Mouse (Mus musculus) bone marrow, adult 2 months (tissue): ENCODE results near the gene B3gnt3. TPM values are rescaled to one million over a fixed set of nuclear protein-coding genes. Genes with fewer than 3 reads are reported as not detected.
A peak's percentile ranks its signal among the peaks of the same experiment; 100 is the strongest.

Experiments
- H3K27ac ChIP-seq: fragments of 200-500 bp; 2 replicates; pipeline ENCODE4 v1.5.1; 2012; ENCODE audit warnings: low read depth, mild to moderate bottlenecking, control low read depth, inconsistent platforms, low read length; ENCODE audit not compliant: control insufficient read depth, poor library complexity, insufficient read depth
- H3K4me1 ChIP-seq: fragments of 200-500 bp; 2 replicates; pipeline ENCODE4 v1.6.1; 2011; ENCODE audit warnings: low read length; ENCODE audit not compliant: control insufficient read depth, insufficient read depth
- H3K4me3 ChIP-seq: fragments of 200-500 bp; replicated peaks from 2 replicates; pipeline ENCODE3; 2011; ENCODE audit warnings: mild to moderate bottlenecking, low read depth, low read length, control low read depth; ENCODE audit not compliant: control insufficient read depth
- CTCF ChIP-seq: fragments of 200-500 bp; IDR thresholded peaks from 2 replicates; pipeline ENCODE4 v1.5.1; 2011; ENCODE audit warnings: low read length, control low read depth; ENCODE audit not compliant: control insufficient read depth, insufficient read depth
- POLR2A ChIP-seq: fragments of 200-500 bp; IDR thresholded peaks from 2 replicates; pipeline ENCODE4 v1.6.1; 2011; ENCODE audit warnings: low read depth, mild to moderate bottlenecking, control low read depth, low read length, borderline replicate concordance; ENCODE audit not compliant: control insufficient read depth
- WGBS: fragments of 180-500 bp; shearing (Covaris S2); methylation state at CpG from one replicate; pipeline ENCODE4 v1.1.7; 2018; 5-methylcytosine and 5-hydroxymethylcytosine counted together
- polyA plus RNA-seq: library from polyadenylated mRNA; stranded (reverse); fragments of >200 nt; gene quantifications from 2 replicates; pipeline ENCODE4 v1.2.4, GENCODE M21; 2011; ENCODE audit warnings: low replicate concordance; ENCODE audit not compliant: missing spikeins, insufficient read depth, insufficient read length

The B3gnt3 gene
- polyA plus RNA-seq, 1 experiment: 2.3 TPM

- no peak overlapping the region for H3K27ac ChIP-seq
- no peak overlapping the region for H3K4me3 ChIP-seq
- no peaks in the 10 kb centered on the region; the same call in 1 of the 2 replicates for H3K4me1 ChIP-seq
- TF ChIP-seq POLR2A (no peak), CTCF (no peak)
Observed at GRCm38 (mm10) chr8:71677555-71677954, 24.0 kb downstream of the B3gnt3 start.

- WGBS: 9% methylated on average over 9 of the region's 9 CpGs
- TF ChIP-seq POLR2A (no peak), CTCF (no peak)
Observed at GRCm38 (mm10) chr8:71676803-71677202, 24.8 kb downstream of the B3gnt3 start.

GRCm38 (mm10) chr8:71676020-71676741 lies 25.4 kb downstream of the B3gnt3 start, which contains the start of gene Jak3:
Jak3 (plus strand) TSS chr8:71676296.
- Histone ChIP-seq H3K27ac (peak within 1 kb of the TSS; percentile 87), H3K4me3 (peak within 1 kb of the TSS; percentile 93), H3K4me1 (no peaks in the 10 kb centered on the region; the same call in 1 of the 2 replicates)
- no peak for TF ChIP-seq POLR2A
- TF ChIP-seq CTCF: no peak
- WGBS: 1% methylated on average over 40 of the region's 40 CpGs

More at GRCm38 (mm10) chr8:71676803-71677202, 24.8 kb downstream of the B3gnt3 start:
- Histone ChIP-seq H3K27ac (peak overlapping the region; percentile 87; the same call in 1 of the 2 replicates), H3K4me1 (no peaks in the 10 kb centered on the region; the same call in 1 of the 2 replicates), H3K4me3 (peak overlapping the region; percentile 75)

GRCm38 (mm10) chr8:71675456-71676019 lies 26.1 kb downstream of the B3gnt3 start:
- Histone ChIP-seq H3K27ac (no peak overlapping the region), H3K4me3 (no peak overlapping the region), H3K4me1 (peaks cover 2% of the 10 kb centered on the region; the same call in 1 of the 2 replicates)
- no peak for TF ChIP-seq CTCF
- no peak for TF ChIP-seq POLR2A
- 50% methylated on average over 9 of the region's 9 CpGs for WGBS

- no peak overlapping the region for H3K4me3 ChIP-seq
- peaks cover 2% of the 10 kb centered on the region; the same call in 1 of the 2 replicates for H3K4me1 ChIP-seq
- TF ChIP-seq CTCF: no peak
- no peak for TF ChIP-seq POLR2A
- H3K27ac ChIP-seq: no peak overlapping the region
- 61% methylated on average over 2 of the region's 2 CpGs for WGBS
Observed at GRCm38 (mm10) chr8:71674071-71674470, 27.5 kb downstream of the B3gnt3 start.

- H3K4me3 ChIP-seq: no peak overlapping the region
- H3K27ac ChIP-seq: no peak overlapping the region
- no peak for TF ChIP-seq POLR2A
- no peak for TF ChIP-seq CTCF
- H3K4me1 ChIP-seq: peaks cover 4% of the 10 kb centered on the region
- 69% methylated on average over 6 of the region's 6 CpGs for WGBS
Observed at GRCm38 (mm10) chr8:71672168-71672735, 29.3 kb downstream of the B3gnt3 start.

GRCm38 (mm10) chr8:71671549-71671965 lies 30.0 kb downstream of the B3gnt3 start, which contains the start of gene Unc13a:
Unc13a (minus strand) TSS chr8:71671757.
- peak within 1 kb of the TSS; percentile 58 for H3K4me3 ChIP-seq
- no peak for TF ChIP-seq CTCF
- TF ChIP-seq POLR2A: no peak
- peaks cover 4% of the 10 kb centered on the region for H3K4me1 ChIP-seq
- no peak within 1 kb of the TSS for H3K27ac ChIP-seq
- under 1% methylated on average over 42 of the region's 42 CpGs for WGBS
